ENCODE assay signal across 21 mouse cellular contexts in the genomic region with DNA sequence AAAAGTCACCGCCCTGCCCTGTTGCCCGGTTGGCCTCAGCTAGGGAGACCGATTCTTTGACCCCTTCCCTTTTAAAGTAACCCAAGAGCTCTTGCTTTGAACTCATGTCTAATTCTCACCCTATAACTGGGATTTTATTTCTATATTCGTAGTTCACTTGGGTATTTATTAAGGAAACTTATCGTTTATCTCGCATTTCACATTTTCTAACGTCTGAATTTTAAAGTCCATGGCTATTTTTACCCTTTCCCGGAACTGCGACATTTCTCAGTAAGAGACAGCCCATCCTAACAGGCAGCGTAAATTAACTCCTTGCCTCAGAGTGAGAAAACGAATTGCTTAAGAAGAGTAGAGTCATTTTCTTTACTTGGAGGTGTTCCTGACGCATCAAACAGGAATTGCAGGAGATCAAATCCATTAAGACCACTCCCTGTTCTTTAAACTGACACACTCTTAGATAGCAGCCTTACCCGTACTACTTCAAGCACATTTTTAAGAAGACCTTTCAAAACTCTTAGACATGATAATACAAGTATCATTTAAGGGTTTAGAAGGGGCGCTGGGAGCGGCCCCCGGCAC. TPM values are rescaled to one million over a fixed set of nuclear protein-coding genes. Genes with fewer than 3 reads are reported as not detected.
DNase-seq lines count a peak whose midpoint lies in the region; ATAC-seq lines count a peak whose summit lies in the region.
"Had no signal": no experiment of that assay in that cellular context is flagged by ENCODE, and none has a peak within 500 bp of the region (broad histone marks: within the 10 kb centered on the region; RNA-seq: fewer than 3 reads in every experiment).

No protein-coding gene starts in this region.

- DNase-seq in heart, postnatal 10 days = no peak
- no peak for DNase-seq in liver, embryonic 11.5 days (ENCODE audit: low spot score)
- DNase-seq in ZHBTc4 (ENCODE audit: low read depth, low spot score) = peak; percentile 51
- no peak for DNase-seq in left cerebral cortex, postnatal 25 days (ENCODE audit: low spot score in 2 of 2)
- no peak for DNase-seq in urinary bladder, adult 18-20 months (ENCODE audit: low spot score in 2 of 2)
- DNase-seq: adrenal gland, adult 8-10 months; cerebellum, adult 11 months; cerebellum, adult 8-10 months; cerebellum, postnatal 14 days; gastrocnemius, postnatal 14 days; kidney, adult 11 months; kidney, adult 9 months had no signal

- no peaks in the 10 kb centered on the region for H3K27me3 ChIP-seq in heart, embryonic 12.5 days (replicated peaks)
- H3K27me3 ChIP-seq in liver, embryonic 12.5 days (replicated peaks) = no peaks in the 10 kb centered on the region
- no peaks in the 10 kb centered on the region for H3K27me3 ChIP-seq in liver, embryonic 11.5 days (replicated peaks; ENCODE audit: control insufficient read depth, insufficient read depth, low read length)
- H3K27me3 ChIP-seq: embryonic facial prominence, embryonic 12.5 days; forebrain, embryonic 15.5 days; hindbrain, embryonic 13.5 days had no signal

- intact Hi-C loops in heart, postnatal 10 days (cut with DNase I) = no loop called here
- intact Hi-C loops in left cerebral cortex, postnatal 25 days (cut with DNase I) = no loop called here

- no peak overlapping the region for H3K27ac ChIP-seq in heart, embryonic 12.5 days (ENCODE audit: poor library complexity, severe bottlenecking)
- no peak overlapping the region for H3K27ac ChIP-seq in liver, embryonic 12.5 days
- no peak overlapping the region for H3K27ac ChIP-seq in liver, embryonic 11.5 days (ENCODE audit: low read depth, low read length)
- H3K27ac ChIP-seq: embryonic facial prominence, embryonic 12.5 days; forebrain, embryonic 15.5 days; hindbrain, embryonic 13.5 days; hindbrain, postnatal 0 days had no signal

- H3K9me3 ChIP-seq in heart, embryonic 12.5 days (replicated peaks) = no peaks in the 10 kb centered on the region
- no peaks in the 10 kb centered on the region for H3K9me3 ChIP-seq in liver, embryonic 12.5 days (replicated peaks)
- H3K9me3 ChIP-seq in liver, embryonic 11.5 days (ENCODE audit: control insufficient read depth, low read length) = no peaks in the 10 kb centered on the region
- H3K9me3 ChIP-seq: forebrain, embryonic 15.5 days; G1E; hindbrain, embryonic 13.5 days had no signal

- no peak for ATAC-seq in heart, embryonic 12.5 days (ENCODE audit: insufficient number of reproducible peaks, low FRiP score)
- ATAC-seq in liver, embryonic 12.5 days = no peak
- ATAC-seq in liver, embryonic 11.5 days (replicated peaks; ENCODE audit: low FRiP score) = no peak
- ATAC-seq: forebrain, embryonic 15.5 days; hindbrain, postnatal 0 days had no signal

- no peaks in the 10 kb centered on the region for H3K36me3 ChIP-seq in heart, embryonic 12.5 days
- H3K36me3 ChIP-seq in liver, embryonic 12.5 days = peaks cover 2% of the 10 kb centered on the region; the same call in 1 of the 2 replicates
- 0 out of 2 replicates have a peak, but pooled peaks cover 1% of the 10 kb centered on the region for H3K36me3 ChIP-seq in liver, embryonic 11.5 days (ENCODE audit: control insufficient read depth, insufficient read depth, low read length)
- H3K36me3 ChIP-seq: embryonic facial prominence, embryonic 12.5 days; forebrain, embryonic 15.5 days had no signal

- H3K4me2 ChIP-seq in heart, embryonic 12.5 days = 0 out of 2 replicates have a peak overlapping the region, but pooled peaks have one; percentile 23
- H3K4me2 ChIP-seq in liver, embryonic 12.5 days = 0 out of 2 replicates have a peak overlapping the region, but pooled peaks have one; percentile 24
- H3K4me2 ChIP-seq in liver, embryonic 11.5 days = no peak overlapping the region
- H3K4me2 ChIP-seq: embryonic facial prominence, embryonic 12.5 days; forebrain, embryonic 15.5 days; hindbrain, embryonic 13.5 days had no signal

- WGBS in heart, embryonic 12.5 days = 65% methylated on average over 16 of the region's 16 CpGs
- 57% methylated on average over 16 of the region's 16 CpGs for WGBS in liver, embryonic 12.5 days (ENCODE audit: insufficient replicate concordance)
- WGBS in liver, embryonic 11.5 days = 65% methylated on average over 16 of the region's 16 CpGs

- H3K4me3 ChIP-seq in heart, embryonic 12.5 days = no peak overlapping the region
- H3K4me3 ChIP-seq in liver, embryonic 12.5 days = no peak overlapping the region
- H3K4me3 ChIP-seq in liver, embryonic 11.5 days (ENCODE audit: low read depth, low read length) = no peak overlapping the region
- H3K4me3 ChIP-seq: embryonic facial prominence, embryonic 12.5 days; forebrain, embryonic 15.5 days; hindbrain, embryonic 13.5 days had no signal

- no peaks in the 10 kb centered on the region for H3K4me1 ChIP-seq in heart, embryonic 12.5 days (replicated peaks)
- no peaks in the 10 kb centered on the region for H3K4me1 ChIP-seq in liver, embryonic 12.5 days
- no peaks in the 10 kb centered on the region for H3K4me1 ChIP-seq in liver, embryonic 11.5 days (replicated peaks; ENCODE audit: control insufficient read depth, insufficient read depth, low read length)
- H3K4me1 ChIP-seq: embryonic facial prominence, embryonic 12.5 days; forebrain, embryonic 15.5 days; hindbrain, embryonic 13.5 days had no signal

- H3K9ac ChIP-seq in heart, embryonic 12.5 days = no peak overlapping the region
- no peak overlapping the region for H3K9ac ChIP-seq in liver, embryonic 12.5 days
- H3K9ac ChIP-seq in liver, embryonic 11.5 days (ENCODE audit: low read depth, low read length) = no peak overlapping the region
- H3K9ac ChIP-seq: embryonic facial prominence, embryonic 12.5 days; forebrain, embryonic 15.5 days; hindbrain, embryonic 13.5 days had no signal

RNA-seq across cellular contexts. Expression of a gene that starts 25.3 kb away (rescaled TPM):
- 5.8 and 6.4 TPM in 2 replicates for polyA plus RNA-seq in heart, embryonic 12.5 days (2016; fragmentation: Nextera tagmentation; extraction: Ambion mirVana)
- 1 to 10 TPM; 2.9 to 3.1 TPM for total RNA-seq in heart, postnatal 10 days (2021)
- 7.7 and 8.0 TPM in 2 replicates for polyA plus RNA-seq in liver, embryonic 12.5 days (2016; fragmentation: Nextera tagmentation; extraction: Ambion mirVana)
- 12.0 and 13.5 TPM in 2 replicates for polyA plus RNA-seq in liver, embryonic 11.5 days (2014; fragmentation: Nextera tagmentation; extraction: Ambion mirVana)
- 1 to 10 TPM; 2.8 to 5.1 TPM for total RNA-seq in left cerebral cortex, postnatal 25 days (2021)

RNA-seq across cellular contexts. Expression of a gene that starts 25.4 kb away (rescaled TPM):
- polyA plus RNA-seq in heart, embryonic 12.5 days (2016; fragmentation: Nextera tagmentation; extraction: Ambion mirVana) = 3.8 and 4.7 TPM in 2 replicates
- 1 to 10 TPM; 6.3 to 8.4 TPM for total RNA-seq in heart, postnatal 10 days (2021)
- 4.3 and 4.6 TPM in 2 replicates for polyA plus RNA-seq in liver, embryonic 12.5 days (2016; fragmentation: Nextera tagmentation; extraction: Ambion mirVana)
- 6.1 and 6.3 TPM in 2 replicates for polyA plus RNA-seq in liver, embryonic 11.5 days (2014; fragmentation: Nextera tagmentation; extraction: Ambion mirVana)
- total RNA-seq in left cerebral cortex, postnatal 25 days (2021) = 1 to 10 TPM; 1.7 to 2.1 TPM

RNA-seq across cellular contexts. Expression of a gene that starts 52.8 kb away (rescaled TPM):
- polyA plus RNA-seq in heart, embryonic 12.5 days (2016; fragmentation: Nextera tagmentation; extraction: Ambion mirVana) = 1.3 and 1.6 TPM in 2 replicates
- total RNA-seq in heart, postnatal 10 days (2021) = under 1 TPM; 0.37 to 0.67 TPM
- polyA plus RNA-seq in liver, embryonic 12.5 days (2016; fragmentation: Nextera tagmentation; extraction: Ambion mirVana) = 0.33 and 0.44 TPM in 2 replicates
- 0.77 and 1.2 TPM in 2 replicates for polyA plus RNA-seq in liver, embryonic 11.5 days (2014; fragmentation: Nextera tagmentation; extraction: Ambion mirVana)
- total RNA-seq in left cerebral cortex, postnatal 25 days (2021) = 1 to 10 TPM; 7.8 to 9.9 TPM
- total RNA-seq: common myeloid progenitor, adult 5-6 weeks; hematopoietic stem cell, adult 5-6 weeks had no signal
- polyA plus RNA-seq: G1E had no signal
